Mouse (Mus musculus) midbrain, postnatal 0 days (tissue): ENCODE measurements around the gene Susd6. TPM values are rescaled to one million over a fixed set of nuclear protein-coding genes. Genes with fewer than 3 reads are reported as not detected.

Experiments
- ATAC-seq: fragments of 200-750 bp; cut with Nextera tagmentation; 2 replicates; pipeline ENCODE4 v1.8.0; 2017; ENCODE audit warnings: moderate number of reproducible peaks, mild to moderate bottlenecking, moderate TSS enrichment, moderate library complexity; ENCODE audit not compliant: low FRiP score
- DNase-seq: peaks from one replicate; pipeline ENCODE4 v3.0.0-alpha.2; 2015; ENCODE audit warnings: low spot score
- H3K27ac ChIP-seq: fragments of 300-500 bp; sonication (generic); 2 replicates; pipeline ENCODE4 v1.5.1; 2014; ENCODE audit warnings: low read depth, mild to moderate bottlenecking, low read length, mixed read lengths
- H3K27me3 ChIP-seq: fragments of 300-500 bp; sonication (generic); 2 replicates; pipeline ENCODE4 v1.6.1; 2014; ENCODE audit warnings: low read length, control low read depth, mixed read lengths; ENCODE audit not compliant: insufficient read depth
- H3K36me3 ChIP-seq: fragments of 300-500 bp; sonication (generic); 2 replicates; pipeline ENCODE4 v1.6.1; 2014; ENCODE audit warnings: low read length, control low read depth, mixed read lengths; ENCODE audit not compliant: insufficient read depth
- H3K4me1 ChIP-seq: fragments of 300-500 bp; sonication (generic); 2 replicates; pipeline ENCODE4 v1.6.1; 2014; ENCODE audit warnings: mild to moderate bottlenecking, control low read depth, antibody characterized with exemption, low read length, mixed read lengths; ENCODE audit not compliant: insufficient read depth
- H3K4me2 ChIP-seq: fragments of 300-500 bp; sonication (generic); 2 replicates; pipeline ENCODE4 v1.6.1; 2014; ENCODE audit warnings: low read depth, mild to moderate bottlenecking, low read length, mixed read lengths; ENCODE audit not compliant: poor library complexity, severe bottlenecking
- H3K4me3 ChIP-seq: fragments of 300-500 bp; sonication (generic); 2 replicates; pipeline ENCODE4 v1.5.1; 2014; ENCODE audit warnings: low read depth, mild to moderate bottlenecking, low read length, moderate library complexity
- H3K9ac ChIP-seq: fragments of 300-500 bp; sonication (generic); replicated peaks from 2 replicates; pipeline ENCODE4 v1.6.1; 2014; ENCODE audit warnings: mild to moderate bottlenecking, low read length, moderate library complexity, mixed read lengths; ENCODE audit not compliant: poor library complexity, severe bottlenecking
- H3K9me3 ChIP-seq: fragments of 300-500 bp; sonication (generic); 2 replicates; pipeline ENCODE4 v1.6.1; 2016; ENCODE audit warnings: low read length, control low read depth
- CTCF ChIP-seq: IDR thresholded peaks from 2 replicates; pipeline ENCODE4 v1.5.1; 2016; ENCODE audit warnings: antibody characterized with exemption, mild to moderate bottlenecking
- WGBS: fragments of 180-500 bp; shearing (Covaris S2); extraction: QIAGEN DNeasy Blood & Tissue Kit; methylation state at CpG from one replicate; pipeline ENCODE4 v1.1.7; 2014; 5-methylcytosine and 5-hydroxymethylcytosine counted together
- polyA plus RNA-seq: library from polyadenylated mRNA; unstranded; fragments of >200 nt; fragmentation: Nextera tagmentation; extraction: Ambion mirVana; gene quantifications from 2 replicates; pipeline ENCODE4 v1.2.1, GENCODE M21; 2015
- total RNA-seq: library from RNA; depleted of rRNA; stranded (reverse); fragments of >200 nt; gene quantifications from 2 replicates; pipeline ENCODE4 v1.2.3, GENCODE M21; 2014

Susd6 gene
- total and polyA plus RNA-seq, 2 experiments from 2014 or later: 7.4 to 17.3 TPM

DNA sequence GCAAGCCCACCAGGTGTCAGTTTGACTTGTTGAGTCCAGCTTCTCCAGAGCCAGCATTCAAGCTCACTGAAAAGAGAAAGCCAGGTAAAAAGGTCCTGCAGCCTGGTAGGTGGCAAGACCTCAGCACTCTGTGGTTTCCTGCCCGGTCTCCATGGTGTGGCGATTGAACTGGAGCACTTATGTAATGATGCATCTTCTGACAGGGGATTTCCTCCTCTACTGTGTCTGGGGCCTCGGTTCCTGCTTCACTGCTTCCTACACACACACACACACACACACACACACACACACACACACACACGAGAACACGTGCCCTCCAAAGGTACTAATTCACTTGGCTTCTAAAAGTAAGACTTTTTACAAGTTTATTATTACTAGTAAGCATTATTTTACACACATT, 2.6 kb downstream of the Susd6 start:
- no peak overlapping the region for H3K4me3 ChIP-seq
- DNase-seq: no peak
- no peaks in the 10 kb centered on the region for H3K36me3 ChIP-seq
- H3K9me3 ChIP-seq: no peaks in the 10 kb centered on the region
- no peak for ATAC-seq
- no peak overlapping the region for H3K9ac ChIP-seq
- peaks cover 6% of the 10 kb centered on the region for H3K4me1 ChIP-seq
- 68% methylated on average over 5 of the region's 5 CpGs for WGBS
- TF ChIP-seq CTCF: no peak
- H3K27me3 ChIP-seq: no peaks in the 10 kb centered on the region
- no peak overlapping the region for H3K4me2 ChIP-seq
- no peak overlapping the region for H3K27ac ChIP-seq

DNA sequence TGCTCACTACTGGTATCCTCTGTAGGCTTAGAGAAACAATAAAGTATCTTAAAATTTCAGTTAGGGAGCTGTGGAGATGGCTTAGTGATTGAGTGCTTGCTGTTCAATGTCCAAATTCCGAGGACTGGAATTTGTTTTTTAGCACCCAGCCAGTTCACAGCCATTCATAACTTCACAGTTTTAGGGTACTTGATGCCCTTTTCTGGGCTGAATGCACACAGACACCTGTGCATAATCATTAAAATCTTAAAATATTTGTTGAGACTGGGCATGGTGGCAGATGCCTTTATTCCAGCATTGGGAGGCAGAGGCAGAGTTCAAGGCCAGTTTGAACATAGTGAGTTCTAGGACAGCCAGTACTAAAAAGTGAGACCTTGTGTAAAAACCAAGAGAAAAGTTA, 3.2 kb downstream of the Susd6 start:
- Histone ChIP-seq H3K27ac (no peak overlapping the region), H3K4me2 (no peak overlapping the region), H3K4me1 (peaks cover 6% of the 10 kb centered on the region), H3K9me3 (no peaks in the 10 kb centered on the region), H3K36me3 (no peaks in the 10 kb centered on the region), H3K9ac (no peak overlapping the region), H3K4me3 (no peak overlapping the region), H3K27me3 (no peaks in the 10 kb centered on the region)
- no peak for TF ChIP-seq CTCF
- ATAC-seq: no peak
- no peak for DNase-seq
- WGBS: 89% methylated on average over 1 of the region's 1 CpGs

DNA sequence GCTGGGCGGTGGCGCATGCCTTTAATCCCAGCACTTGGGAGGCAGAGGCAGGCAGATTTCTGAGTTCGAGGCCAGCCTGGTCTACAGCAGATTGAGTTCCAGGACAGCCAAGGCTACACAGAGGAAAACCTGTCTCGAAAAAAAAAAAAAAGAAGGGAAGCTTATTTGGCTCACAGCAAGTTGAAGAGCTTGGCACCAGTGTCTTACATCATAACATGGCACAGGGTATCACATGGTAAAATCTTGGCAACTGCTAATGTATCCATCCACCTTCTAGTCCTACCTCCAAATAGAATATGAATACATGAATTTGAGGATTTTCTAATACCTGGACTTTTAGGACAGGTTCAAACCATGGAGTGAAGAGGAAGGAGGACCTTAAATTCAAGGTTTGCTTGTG, 4.2 kb downstream of the Susd6 start:
- H3K4me3 ChIP-seq: no peak overlapping the region
- ATAC-seq: no peak
- no peak overlapping the region for H3K4me2 ChIP-seq
- TF ChIP-seq CTCF: no peak
- H3K4me1 ChIP-seq: peaks cover 6% of the 10 kb centered on the region
- no peak for DNase-seq
- H3K36me3 ChIP-seq: no peaks in the 10 kb centered on the region
- no peak overlapping the region for H3K9ac ChIP-seq
- WGBS: 98% methylated on average over 4 of the region's 4 CpGs
- H3K27ac ChIP-seq: no peak overlapping the region
- H3K27me3 ChIP-seq: no peaks in the 10 kb centered on the region
- no peaks in the 10 kb centered on the region for H3K9me3 ChIP-seq

DNA sequence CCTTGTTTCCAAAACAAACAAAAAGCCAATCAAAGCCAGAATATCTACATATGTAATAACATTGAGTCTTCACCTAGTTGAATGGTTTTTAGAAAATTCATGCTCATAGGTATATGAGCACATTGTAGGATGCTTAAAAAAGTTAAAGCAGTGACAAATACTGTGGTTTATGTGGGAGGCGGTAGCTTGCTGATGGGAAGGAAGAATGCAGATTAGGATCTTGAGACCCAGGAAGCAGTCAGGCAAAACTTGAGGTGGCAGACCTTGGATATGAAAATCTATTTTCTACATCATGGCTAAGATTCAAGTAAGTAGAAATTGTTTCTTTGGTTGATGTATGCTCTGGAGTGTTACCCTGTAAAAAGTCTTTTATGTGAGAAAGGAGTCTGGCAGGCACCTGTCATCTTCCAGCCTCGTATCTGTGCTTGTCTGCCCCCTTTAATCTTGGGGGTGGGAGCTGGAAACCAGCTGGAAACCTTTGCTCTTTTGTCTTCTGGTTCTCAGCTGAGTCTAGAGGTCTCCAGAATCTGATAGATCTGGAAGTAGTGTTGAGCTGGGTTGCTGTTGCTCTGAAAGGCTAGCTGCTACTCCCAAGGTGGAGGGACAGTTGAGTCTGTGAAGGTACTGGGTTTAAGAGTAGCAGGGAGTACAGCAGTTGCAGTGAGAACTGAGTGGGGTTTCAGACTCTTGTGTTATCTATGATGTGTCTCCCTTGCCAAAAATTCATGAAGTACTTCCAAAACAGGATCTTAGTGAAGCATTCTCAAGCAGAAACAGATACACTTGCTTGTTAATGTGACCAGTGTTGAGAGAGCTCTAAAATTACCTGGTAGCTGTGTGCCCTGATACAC, 4.8 kb downstream of the Susd6 start:
- TF ChIP-seq CTCF: no peak
- peaks cover 4% of the 10 kb centered on the region for H3K4me1 ChIP-seq
- H3K4me2 ChIP-seq: no peak overlapping the region
- no peak overlapping the region for H3K9ac ChIP-seq
- no peaks in the 10 kb centered on the region for H3K36me3 ChIP-seq
- WGBS: 64% methylated on average over 2 of the region's 2 CpGs
- no peaks in the 10 kb centered on the region for H3K27me3 ChIP-seq
- H3K27ac ChIP-seq: no peak overlapping the region
- no peaks in the 10 kb centered on the region for H3K9me3 ChIP-seq
- no peak for DNase-seq
- no peak overlapping the region for H3K4me3 ChIP-seq
- no peak for ATAC-seq

DNA sequence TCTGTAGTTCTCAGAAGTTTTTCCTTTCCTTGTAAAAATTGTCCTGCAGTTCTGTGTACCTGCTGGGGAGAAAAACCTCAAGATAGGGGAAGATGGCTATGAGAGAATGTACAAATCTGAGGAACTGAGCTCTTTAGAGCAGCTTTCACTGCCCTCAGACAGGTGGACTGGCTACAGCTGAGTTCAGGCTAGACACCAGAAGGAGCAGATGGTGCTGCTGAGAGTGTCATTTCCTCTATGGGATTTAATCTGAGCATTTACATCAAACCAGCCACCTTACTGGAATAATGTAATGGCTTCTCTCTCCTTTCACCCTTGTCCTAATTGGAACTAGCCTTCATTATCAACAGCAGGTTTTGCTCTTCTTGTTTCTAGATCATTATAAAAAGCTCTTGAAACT, 8.0 kb downstream of the Susd6 start:
- no peak overlapping the region for H3K9ac ChIP-seq
- H3K4me2 ChIP-seq: no peak overlapping the region
- H3K9me3 ChIP-seq: no peaks in the 10 kb centered on the region
- TF ChIP-seq CTCF: no peak
- peak; percentile 70 for DNase-seq
- H3K4me3 ChIP-seq: no peak overlapping the region
- no peak overlapping the region for H3K27ac ChIP-seq
- ATAC-seq: no peak
- H3K4me1 ChIP-seq: no peaks in the 10 kb centered on the region
- no peaks in the 10 kb centered on the region for H3K36me3 ChIP-seq
- no peaks in the 10 kb centered on the region for H3K27me3 ChIP-seq

DNA sequence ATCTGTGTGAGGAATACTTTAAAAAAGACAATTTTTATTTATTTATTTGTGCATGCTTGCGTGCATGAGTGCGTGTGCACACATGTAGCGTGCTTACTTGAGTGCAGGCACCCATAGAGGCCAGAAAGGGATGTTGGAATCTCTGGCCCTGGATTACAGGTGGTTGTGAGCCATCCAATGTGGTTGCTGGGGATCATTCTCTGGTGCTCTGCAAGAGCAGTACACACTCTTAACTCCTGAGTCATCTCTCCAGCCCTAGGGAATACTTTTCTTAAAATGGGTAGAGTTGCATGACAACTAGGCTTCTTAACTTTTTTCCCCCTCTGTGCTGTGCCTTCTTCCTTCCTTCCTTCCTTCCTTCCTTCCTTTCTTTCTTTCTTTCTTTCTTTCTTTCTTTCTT, 9.8 kb downstream of the Susd6 start:
- DNase-seq (no peak), ATAC-seq (no peak)
- Histone ChIP-seq H3K9ac (no peak overlapping the region), H3K4me3 (no peak overlapping the region), H3K27ac (no peak overlapping the region), H3K9me3 (no peaks in the 10 kb centered on the region), H3K36me3 (no peaks in the 10 kb centered on the region), H3K4me1 (peaks cover 5% of the 10 kb centered on the region; the same call in 1 of the 2 replicates), H3K27me3 (no peaks in the 10 kb centered on the region), H3K4me2 (no peak overlapping the region)
- no peak for TF ChIP-seq CTCF
- 96% methylated on average over 3 of the region's 3 CpGs for WGBS
